11 mouse cellular contexts compared by ENCODE assay signal in the genomic region with DNA sequence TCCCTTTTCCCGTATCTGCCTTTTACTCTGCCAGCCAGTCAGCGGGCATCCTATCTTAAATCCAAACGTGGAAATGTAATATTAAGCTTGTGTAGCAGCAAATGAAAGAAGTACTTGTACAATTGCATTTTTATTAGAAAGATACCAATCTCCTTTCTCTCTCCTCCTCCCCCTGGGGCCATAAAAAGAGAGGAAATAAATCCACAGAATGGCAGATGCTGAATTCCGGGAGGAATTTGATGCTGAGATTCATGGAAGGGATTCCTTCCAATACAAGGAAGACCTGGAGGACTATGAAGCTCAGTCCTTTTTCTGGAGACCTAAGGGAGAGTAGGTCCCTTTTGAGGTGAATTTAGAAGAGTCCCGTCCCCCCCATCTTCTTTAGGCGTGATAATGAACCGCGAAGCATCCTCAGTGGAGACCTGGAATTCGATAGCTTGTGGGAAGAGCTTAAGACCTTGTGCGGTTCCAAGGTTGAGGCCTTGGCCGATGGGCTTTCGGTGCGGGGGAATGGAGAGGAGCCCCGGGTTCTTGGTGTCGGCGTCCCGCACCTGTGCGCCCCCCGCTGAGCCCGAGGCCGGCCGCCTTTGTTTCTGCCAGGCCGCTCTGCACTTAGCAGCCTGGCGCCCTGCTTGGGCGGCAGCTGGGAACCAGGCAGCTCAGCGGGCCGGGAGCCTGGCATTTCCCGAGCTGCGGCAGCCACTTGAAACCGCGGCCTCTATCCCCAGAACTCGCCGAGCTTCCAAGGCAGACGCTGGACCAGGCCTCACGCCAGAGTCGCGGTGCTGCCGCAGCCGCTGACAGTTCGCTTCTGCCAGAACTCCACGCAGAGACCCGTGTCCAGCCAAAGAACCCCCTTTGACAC. TPM values are rescaled to one million over a fixed set of nuclear protein-coding genes. Genes with fewer than 3 reads are reported as not detected.
DNase-seq lines count a peak whose midpoint lies in the region; ATAC-seq and TF ChIP-seq lines count a peak whose summit lies in the region.
"Had no signal": no experiment of that assay in that cellular context is flagged by ENCODE, and none has a peak within 500 bp of the region (broad histone marks: within the 10 kb centered on the region; RNA-seq: fewer than 3 reads in every experiment).

No protein-coding gene starts in this region.

- intact Hi-C loops in heart, postnatal 25 days (cut with DNase I): no loop called here

- H3K4me1 ChIP-seq in heart, embryonic 11.5 days (ENCODE audit: control insufficient read depth, insufficient read depth, low read length): peaks cover 10% of the 10 kb centered on the region
- peaks cover 8% of the 10 kb centered on the region for H3K4me1 ChIP-seq in embryonic fibroblast, embryonic 13.5 days (ENCODE audit: control insufficient read depth, insufficient read depth, low read length)
- peaks cover 43% of the 10 kb centered on the region for H3K4me1 ChIP-seq in limb, embryonic 15.5 days

- H3K4me3 ChIP-seq in heart, embryonic 11.5 days (ENCODE audit: low read depth, low read length): peak overlapping the region; percentile 13
- peak overlapping the region; percentile 19; the same call in 1 of the 2 replicates for H3K4me3 ChIP-seq in embryonic fibroblast, embryonic 13.5 days (ENCODE audit: insufficient read depth, low read length)
- no peak overlapping the region for H3K4me3 ChIP-seq in limb, embryonic 15.5 days
- H3K4me3 ChIP-seq: erythroblast, embryonic 14.5 days had no signal

- no peak for ATAC-seq in heart, embryonic 11.5 days (replicated peaks; ENCODE audit: insufficient number of reproducible peaks, low FRiP score, low TSS enrichment)
- ATAC-seq in limb, embryonic 15.5 days (ENCODE audit: insufficient number of reproducible peaks, low FRiP score, low TSS enrichment, low read depth): no peak
- ATAC-seq: Patski had no signal

- H3K27ac ChIP-seq in heart, embryonic 11.5 days (ENCODE audit: low read depth, low read length): 0 out of 2 replicates have a peak overlapping the region, but pooled peaks have one; percentile 12
- H3K27ac ChIP-seq in embryonic fibroblast, embryonic 13.5 days (ENCODE audit: insufficient read depth, low read length): peak overlapping the region; percentile 79
- no peak overlapping the region for H3K27ac ChIP-seq in limb, embryonic 15.5 days
- H3K27ac ChIP-seq: macrophage had no signal

- H3K9ac ChIP-seq in heart, embryonic 11.5 days (ENCODE audit: low read depth, low read length): peak overlapping the region; percentile 47; the same call in 1 of the 2 replicates
- H3K9ac ChIP-seq in limb, embryonic 15.5 days: no peak overlapping the region

- H3K36me3 ChIP-seq in heart, embryonic 11.5 days (ENCODE audit: control insufficient read depth, insufficient read depth, low read length): no peaks in the 10 kb centered on the region
- H3K36me3 ChIP-seq in limb, embryonic 15.5 days: peaks cover 5% of the 10 kb centered on the region; the same call in 1 of the 2 replicates

- no peak for DNase-seq in heart, postnatal 25 days (ENCODE audit: low spot score)
- DNase-seq in ES-CJ7 (ENCODE audit: low read depth, low spot score): peak; percentile 51
- DNase-seq in testis, postnatal 10 days (ENCODE audit: low spot score): no peak
- no peak for DNase-seq in spleen, postnatal 36 days (ENCODE audit: low spot score in 2 of 2)
- no peak for DNase-seq in cerebellum, adult 8-10 months

- TF ChIP-seq POLR2A in embryonic fibroblast, embryonic 13.5 days (IDR thresholded peaks at IDR 0.05; ENCODE audit: low read depth, low read length): no peak

- peak overlapping the region; percentile 46 for H3K4me2 ChIP-seq in heart, embryonic 11.5 days
- peak overlapping the region; percentile 17; the same call in 1 of the 2 replicates for H3K4me2 ChIP-seq in limb, embryonic 15.5 days

- H3K27me3 ChIP-seq in heart, embryonic 11.5 days (ENCODE audit: control insufficient read depth, insufficient read depth, low read length): peaks cover 93% of the 10 kb centered on the region
- peaks cover 84% of the 10 kb centered on the region for H3K27me3 ChIP-seq in limb, embryonic 15.5 days
- H3K27me3 ChIP-seq: Patski had no signal

- TF ChIP-seq CTCF in embryonic fibroblast, embryonic 13.5 days (IDR thresholded peaks at IDR 0.05; ENCODE audit: borderline replicate concordance, insufficient read depth, low read length): no peak

- 3% methylated on average over 42 of the region's 42 CpGs for WGBS in heart, embryonic 11.5 days (ENCODE audit: insufficient replicate concordance)
- 35% methylated on average over 42 of the region's 42 CpGs for WGBS in limb, embryonic 15.5 days

- H3K9me3 ChIP-seq in heart, embryonic 11.5 days (replicated peaks; ENCODE audit: control insufficient read depth, low read length): no peaks in the 10 kb centered on the region
- H3K9me3 ChIP-seq in limb, embryonic 15.5 days: no peaks in the 10 kb centered on the region

RNA-seq across cellular contexts. Expression of gene Hoxa2, which starts 3.8 kb away (rescaled TPM):
- 3.5 and 3.6 TPM in 2 replicates for polyA plus RNA-seq in heart, embryonic 11.5 days (2014; fragmentation: Nextera tagmentation; extraction: Ambion mirVana)
- total RNA-seq in heart, postnatal 25 days (2021): under 1 TPM; 0.31 to 0.34 TPM
- 4.3 and 4.8 TPM in 2 replicates for polyA plus RNA-seq in embryonic fibroblast, embryonic 13.5 days (2011; ENCODE audit: insufficient read length, low read depth, missing spikeins)
- 0.59 and 0.76 TPM in 2 replicates for polyA plus RNA-seq in limb, embryonic 15.5 days (2015; fragmentation: Nextera tagmentation; extraction: Ambion mirVana)
- polyA plus RNA-seq: erythroblast, embryonic 14.5 days; macrophage had no signal

RNA-seq across cellular contexts. Expression of gene 5730596B20Rik, which starts 8.9 kb away (rescaled TPM):
- 0.45 and 0.57 TPM in 2 replicates for polyA plus RNA-seq in heart, embryonic 11.5 days (2014; fragmentation: Nextera tagmentation; extraction: Ambion mirVana)
- not detected for total RNA-seq in heart, postnatal 25 days (2021)
- polyA plus RNA-seq in embryonic fibroblast, embryonic 13.5 days (2011; ENCODE audit: insufficient read length, low read depth, missing spikeins): 0.23 TPM in 1 of 2 replicates, not detected in the other
- 0.10 and 0.26 TPM in 2 replicates for polyA plus RNA-seq in limb, embryonic 15.5 days (2015; fragmentation: Nextera tagmentation; extraction: Ambion mirVana)
- polyA plus RNA-seq: erythroblast, embryonic 14.5 days; macrophage had no signal

RNA-seq across cellular contexts. Expression of gene Hoxa1, which starts 10.3 kb away (rescaled TPM):
- polyA plus RNA-seq in heart, embryonic 11.5 days (2014; fragmentation: Nextera tagmentation; extraction: Ambion mirVana): 1.2 TPM in 2 replicates
- under 1 TPM in 1 of 2 experiments, not detected in 1; 0.16 TPM for total RNA-seq in heart, postnatal 25 days (2021)
- polyA plus RNA-seq in embryonic fibroblast, embryonic 13.5 days (2011; ENCODE audit: insufficient read length, low read depth, missing spikeins): 2.4 and 3.0 TPM in 2 replicates
- 0.52 and 0.68 TPM in 2 replicates for polyA plus RNA-seq in limb, embryonic 15.5 days (2015; fragmentation: Nextera tagmentation; extraction: Ambion mirVana)
- polyA plus RNA-seq: erythroblast, embryonic 14.5 days had no signal

RNA-seq across cellular contexts. Expression of gene Hoxa4, which starts 23.1 kb away (rescaled TPM):
- polyA plus RNA-seq in heart, embryonic 11.5 days (2014; fragmentation: Nextera tagmentation; extraction: Ambion mirVana): 0.68 and 1.4 TPM in 2 replicates
- under 1 TPM; 0.22 to 0.36 TPM for total RNA-seq in heart, postnatal 25 days (2021)
- polyA plus RNA-seq in embryonic fibroblast, embryonic 13.5 days (2011; ENCODE audit: insufficient read length, low read depth, missing spikeins): 3.0 and 4.2 TPM in 2 replicates
- polyA plus RNA-seq in limb, embryonic 15.5 days (2015; fragmentation: Nextera tagmentation; extraction: Ambion mirVana): 0.52 and 0.63 TPM in 2 replicates
- polyA plus RNA-seq: erythroblast, embryonic 14.5 days had no signal

RNA-seq across cellular contexts. Expression of gene Hoxa5, which starts 36.0 kb away (rescaled TPM):
- polyA plus RNA-seq in heart, embryonic 11.5 days (2014; fragmentation: Nextera tagmentation; extraction: Ambion mirVana): 2.4 and 2.6 TPM in 2 replicates
- 1 to 10 TPM in 1 of 2 experiments, under 1 TPM in 1; 0.52 to 1.3 TPM for total RNA-seq in heart, postnatal 25 days (2021)
- 11.9 and 18.6 TPM in 2 replicates for polyA plus RNA-seq in embryonic fibroblast, embryonic 13.5 days (2011; ENCODE audit: insufficient read length, low read depth, missing spikeins)
- polyA plus RNA-seq in limb, embryonic 15.5 days (2015; fragmentation: Nextera tagmentation; extraction: Ambion mirVana): 1.7 and 2.1 TPM in 2 replicates
- polyA plus RNA-seq: erythroblast, embryonic 14.5 days had no signal
